Mouse (Mus musculus) neural tube, embryonic 15.5 days (tissue): ENCODE measurements around the gene Cyth1. TPM values are rescaled to one million over a fixed set of nuclear protein-coding genes. Genes with fewer than 3 reads are reported as not detected.

Source experiments
- ATAC-seq: fragments of 200-750 bp; cut with Nextera tagmentation; 2 replicates; pipeline ENCODE4 v1.8.0; 2017; ENCODE audit warnings: mild to moderate bottlenecking, moderate TSS enrichment, moderate library complexity; ENCODE audit not compliant: low FRiP score
- H3K27ac ChIP-seq: fragments of 300-500 bp; sonication (generic); replicated peaks from 2 replicates; pipeline ENCODE4 v1.5.1; 2015; ENCODE audit warnings: mild to moderate bottlenecking, inconsistent platforms
- H3K27me3 ChIP-seq: fragments of 300-500 bp; sonication (generic); replicated peaks from 2 replicates; pipeline ENCODE4 v1.6.1; 2015; ENCODE audit warnings: inconsistent platforms
- H3K36me3 ChIP-seq: fragments of 300-500 bp; sonication (generic); 2 replicates; pipeline ENCODE4 v1.6.1; 2015; ENCODE audit warnings: inconsistent platforms
- H3K4me1 ChIP-seq: fragments of 300-500 bp; sonication (generic); 2 replicates; pipeline ENCODE4 v1.6.1; 2015; ENCODE audit warnings: inconsistent platforms
- H3K4me2 ChIP-seq: fragments of 300-500 bp; sonication (generic); 2 replicates; pipeline ENCODE4 v1.6.1; 2015; ENCODE audit warnings: inconsistent platforms, mild to moderate bottlenecking, moderate library complexity
- H3K4me3 ChIP-seq: fragments of 300-500 bp; sonication (generic); replicated peaks from 2 replicates; pipeline ENCODE4 v1.5.1; 2015; ENCODE audit warnings: mild to moderate bottlenecking, inconsistent platforms
- H3K9ac ChIP-seq: fragments of 300-500 bp; sonication (generic); replicated peaks from 2 replicates; pipeline ENCODE4 v1.6.1; 2015; ENCODE audit warnings: mild to moderate bottlenecking, inconsistent platforms
- H3K9me3 ChIP-seq: fragments of 300-500 bp; sonication (generic); replicated peaks from 2 replicates; pipeline ENCODE4 v1.6.1; 2016; ENCODE audit warnings: inconsistent platforms
- WGBS: fragments of 180-500 bp; shearing (Covaris S2); methylation state at CpG from one replicate; pipeline ENCODE4 v1.1.7; 2015; ENCODE audit warnings: mixed read lengths; 5-methylcytosine and 5-hydroxymethylcytosine counted together
- polyA plus RNA-seq: library from polyadenylated mRNA; unstranded; fragments of >200 nt; fragmentation: Nextera tagmentation; extraction: Ambion mirVana; gene quantifications from 2 replicates; pipeline ENCODE4 v1.2.1, GENCODE M21; 2015

Cyth1 gene
- polyA plus RNA-seq, 1 experiment from 2014 or later, result 22.5 TPM

GRCm38 (mm10) chr11:118233924-118234323 is 14.5 kb downstream of the Cyth1 start:
- Histone ChIP-seq H3K9me3 (no peaks in the 10 kb centered on the region), H3K4me1 (peaks cover 17% of the 10 kb centered on the region), H3K27me3 (no peaks in the 10 kb centered on the region), H3K4me2 (no peak overlapping the region), H3K4me3 (no peak overlapping the region), H3K9ac (no peak overlapping the region), H3K27ac (no peak overlapping the region), H3K36me3 (no peaks in the 10 kb centered on the region)
- WGBS, result 69% methylated on average over 3 of the region's 3 CpGs
- no peak for ATAC-seq

GRCm38 (mm10) chr11:118232314-118232831 is 16.0 kb downstream of the Cyth1 start:
- no peak overlapping the region for H3K4me2 ChIP-seq
- H3K4me3 ChIP-seq, result no peak overlapping the region
- no peak; the same call in 1 of the 2 replicates for ATAC-seq
- WGBS, result 34% methylated on average over 7 of the region's 7 CpGs
- no peaks in the 10 kb centered on the region for H3K27me3 ChIP-seq
- H3K9me3 ChIP-seq, result no peaks in the 10 kb centered on the region
- H3K36me3 ChIP-seq, result no peaks in the 10 kb centered on the region
- H3K4me1 ChIP-seq, result peaks cover 17% of the 10 kb centered on the region
- no peak overlapping the region for H3K9ac ChIP-seq
- H3K27ac ChIP-seq, result 0 out of 2 replicates have a peak overlapping the region, but pooled peaks have one; percentile 33

- Histone ChIP-seq H3K27ac (no peak overlapping the region), H3K4me1 (peaks cover 18% of the 10 kb centered on the region), H3K27me3 (no peaks in the 10 kb centered on the region), H3K9me3 (no peaks in the 10 kb centered on the region), H3K36me3 (no peaks in the 10 kb centered on the region), H3K9ac (no peak overlapping the region), H3K4me3 (no peak overlapping the region), H3K4me2 (no peak overlapping the region)
- ATAC-seq, result no peak
- WGBS, result 92% methylated on average over 5 of the region's 5 CpGs
Observed at GRCm38 (mm10) chr11:118229941-118230340, 18.5 kb downstream of the Cyth1 start.

- Histone ChIP-seq H3K27me3 (no peaks in the 10 kb centered on the region), H3K4me1 (peaks cover 16% of the 10 kb centered on the region), H3K27ac (no peak overlapping the region), H3K4me3 (no peak overlapping the region), H3K9ac (no peak overlapping the region), H3K36me3 (no peaks in the 10 kb centered on the region), H3K4me2 (no peak overlapping the region), H3K9me3 (no peaks in the 10 kb centered on the region)
- WGBS, result 84% methylated on average over 7 of the region's 7 CpGs
- no peak for ATAC-seq
Observed at GRCm38 (mm10) chr11:118227650-118228049, 20.7 kb downstream of the Cyth1 start.

- Histone ChIP-seq H3K4me3 (no peak overlapping the region), H3K36me3 (no peaks in the 10 kb centered on the region), H3K9ac (no peak overlapping the region), H3K9me3 (no peaks in the 10 kb centered on the region), H3K4me2 (no peak overlapping the region), H3K27me3 (no peaks in the 10 kb centered on the region), H3K27ac (no peak overlapping the region), H3K4me1 (peaks cover 10% of the 10 kb centered on the region; the same call in 1 of the 2 replicates)
- ATAC-seq, result no peak
- WGBS, result 78% methylated on average over 7 of the region's 7 CpGs
Observed at GRCm38 (mm10) chr11:118226850-118227249, 21.5 kb downstream of the Cyth1 start.

DNA sequence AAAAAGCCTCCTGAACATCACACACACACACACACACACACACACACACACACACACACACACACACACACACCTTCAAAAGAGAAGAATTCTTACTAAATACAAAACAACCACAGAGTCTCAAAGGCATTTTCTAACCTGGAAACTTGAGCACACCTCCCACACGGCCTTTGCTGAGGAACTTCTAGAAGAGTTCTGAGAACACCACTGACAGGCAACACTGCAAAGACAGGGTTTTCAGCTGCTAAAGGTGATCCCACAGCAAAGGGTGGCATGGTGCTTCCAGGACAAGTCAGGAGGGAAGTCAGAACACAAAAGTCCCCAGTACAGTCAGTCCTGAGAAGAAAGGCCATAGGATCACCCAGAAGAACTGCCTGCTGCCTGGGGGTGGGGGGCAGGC is 22.5 kb downstream of the Cyth1 start:
- 82% methylated on average over 1 of the region's 1 CpGs for WGBS
- no peak for ATAC-seq
- no peak overlapping the region for H3K4me3 ChIP-seq
- no peaks in the 10 kb centered on the region for H3K27me3 ChIP-seq
- no peak overlapping the region for H3K27ac ChIP-seq
- H3K4me1 ChIP-seq, result peaks cover 10% of the 10 kb centered on the region; the same call in 1 of the 2 replicates
- H3K9me3 ChIP-seq, result no peaks in the 10 kb centered on the region
- no peak overlapping the region for H3K4me2 ChIP-seq
- H3K36me3 ChIP-seq, result no peaks in the 10 kb centered on the region
- no peak overlapping the region for H3K9ac ChIP-seq

- 63% methylated on average over 12 of the region's 12 CpGs for WGBS
- Histone ChIP-seq H3K9ac (no peak overlapping the region), H3K9me3 (no peaks in the 10 kb centered on the region), H3K4me3 (no peak overlapping the region), H3K36me3 (no peaks in the 10 kb centered on the region), H3K27me3 (no peaks in the 10 kb centered on the region), H3K4me1 (peaks cover 10% of the 10 kb centered on the region; the same call in 1 of the 2 replicates), H3K4me2 (no peak overlapping the region), H3K27ac (no peak overlapping the region)
- ATAC-seq, result no peak
Observed at GRCm38 (mm10) chr11:118225056-118225836, 23.1 kb downstream of the Cyth1 start.

- Histone ChIP-seq H3K9me3 (no peaks in the 10 kb centered on the region), H3K4me3 (no peak overlapping the region), H3K4me2 (no peak overlapping the region), H3K36me3 (no peaks in the 10 kb centered on the region), H3K27ac (no peak overlapping the region), H3K9ac (no peak overlapping the region), H3K27me3 (no peaks in the 10 kb centered on the region), H3K4me1 (peaks cover 7% of the 10 kb centered on the region; the same call in 1 of the 2 replicates)
- 88% methylated on average over 10 of the region's 10 CpGs for WGBS
- ATAC-seq, result no peak
Observed at GRCm38 (mm10) chr11:118223416-118224067, 24.9 kb downstream of the Cyth1 start.

- Histone ChIP-seq H3K4me2 (no peak overlapping the region), H3K27me3 (no peaks in the 10 kb centered on the region), H3K9ac (no peak overlapping the region), H3K4me1 (peaks cover 7% of the 10 kb centered on the region; the same call in 1 of the 2 replicates), H3K9me3 (no peaks in the 10 kb centered on the region), H3K4me3 (no peak overlapping the region), H3K27ac (no peak overlapping the region), H3K36me3 (no peaks in the 10 kb centered on the region)
- no peak for ATAC-seq
- WGBS, result 84% methylated on average over 5 of the region's 5 CpGs
Observed at GRCm38 (mm10) chr11:118222917-118223316, 25.5 kb downstream of the Cyth1 start.

DNA sequence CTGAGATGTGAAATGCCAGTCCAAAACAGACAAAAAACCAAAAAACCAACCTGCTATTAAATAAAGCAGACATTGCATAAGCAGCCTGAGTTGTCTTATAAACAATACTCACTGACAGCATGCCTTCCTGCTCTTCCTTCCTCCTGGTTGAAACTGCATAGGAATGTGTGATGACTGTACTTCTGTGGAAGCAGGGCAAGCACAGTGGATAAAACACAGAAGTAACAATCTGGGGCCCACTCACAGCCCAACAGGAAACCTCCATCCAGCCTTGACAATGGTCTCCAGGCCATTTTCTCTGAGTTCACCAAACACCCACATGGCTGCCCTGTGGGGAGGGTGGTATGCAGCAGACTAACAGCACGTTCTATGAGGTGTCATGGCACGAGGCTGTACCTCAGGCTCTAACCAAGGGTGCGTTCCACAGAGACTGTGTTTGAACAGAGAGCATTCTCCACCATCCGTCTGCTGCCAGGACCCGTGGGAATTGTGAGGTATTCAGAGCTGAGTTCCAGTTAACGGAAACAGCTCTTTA is 26.0 kb downstream of the Cyth1 start:
- no peaks in the 10 kb centered on the region for H3K36me3 ChIP-seq
- no peak overlapping the region for H3K4me3 ChIP-seq
- WGBS, result 58% methylated on average over 6 of the region's 6 CpGs
- no peak overlapping the region for H3K9ac ChIP-seq
- no peaks in the 10 kb centered on the region for H3K9me3 ChIP-seq
- H3K27ac ChIP-seq, result no peak overlapping the region
- H3K27me3 ChIP-seq, result no peaks in the 10 kb centered on the region
- no peak for ATAC-seq
- no peak overlapping the region for H3K4me2 ChIP-seq
- H3K4me1 ChIP-seq, result peaks cover 7% of the 10 kb centered on the region; the same call in 1 of the 2 replicates

GRCm38 (mm10) chr11:118220561-118221262 is 27.7 kb downstream of the Cyth1 start:
- Histone ChIP-seq H3K27me3 (no peaks in the 10 kb centered on the region), H3K4me2 (no peak overlapping the region), H3K36me3 (no peaks in the 10 kb centered on the region), H3K4me3 (no peak overlapping the region), H3K9me3 (no peaks in the 10 kb centered on the region), H3K4me1 (no peaks in the 10 kb centered on the region), H3K9ac (no peak overlapping the region), H3K27ac (no peak overlapping the region)
- WGBS, result 19% methylated on average over 7 of the region's 7 CpGs
- no peak for ATAC-seq
